ENCODE assay signal across 9 mouse cellular contexts in genomic region chr13:58090643-58091042, GRCm38 (mm10). TPM values are rescaled to one million over a fixed set of nuclear protein-coding genes. Genes with fewer than 3 reads are reported as not detected.
DNase-seq lines count a peak whose midpoint lies in the region; ATAC-seq lines count a peak whose summit lies in the region.
"Had no signal": no experiment of that assay in that cellular context is flagged by ENCODE, and none has a peak within 500 bp of the region (broad histone marks: within the 10 kb centered on the region; RNA-seq: fewer than 3 reads in every experiment).

No protein-coding gene starts in this region.

- H3K27ac ChIP-seq in embryonic facial prominence, embryonic 14.5 days (replicated peaks; ENCODE audit: low read depth, low read length): no peak overlapping the region
- H3K27ac ChIP-seq in neural tube, embryonic 12.5 days: no peak overlapping the region
- H3K27ac ChIP-seq in heart, embryonic 11.5 days (ENCODE audit: low read depth, low read length): no peak overlapping the region
- no peak overlapping the region for H3K27ac ChIP-seq in heart, embryonic 10.5 days
- H3K27ac ChIP-seq: lung, embryonic 15.5 days had no signal

- H3K9me3 ChIP-seq in embryonic facial prominence, embryonic 14.5 days (ENCODE audit: control insufficient read depth, low read length): no peaks in the 10 kb centered on the region
- H3K9me3 ChIP-seq in neural tube, embryonic 12.5 days: no peaks in the 10 kb centered on the region
- H3K9me3 ChIP-seq in heart, embryonic 11.5 days (replicated peaks; ENCODE audit: control insufficient read depth, low read length): no peaks in the 10 kb centered on the region
- H3K9me3 ChIP-seq in heart, embryonic 10.5 days: no peaks in the 10 kb centered on the region
- H3K9me3 ChIP-seq: lung, embryonic 15.5 days had no signal

- H3K9ac ChIP-seq in embryonic facial prominence, embryonic 14.5 days (ENCODE audit: low read depth, low read length): no peak overlapping the region
- H3K9ac ChIP-seq in neural tube, embryonic 12.5 days: no peak overlapping the region
- H3K9ac ChIP-seq in heart, embryonic 11.5 days (ENCODE audit: low read depth, low read length): no peak overlapping the region
- H3K9ac ChIP-seq: lung, embryonic 15.5 days had no signal

- ATAC-seq in embryonic facial prominence, embryonic 14.5 days (ENCODE audit: low read depth): no peak
- peak; percentile 81 for ATAC-seq in neural tube, embryonic 12.5 days (ENCODE audit: low FRiP score, low read depth)
- ATAC-seq in heart, embryonic 11.5 days (replicated peaks; ENCODE audit: insufficient number of reproducible peaks, low FRiP score, low TSS enrichment): no peak

- no peak overlapping the region for H3K4me2 ChIP-seq in embryonic facial prominence, embryonic 14.5 days (ENCODE audit: low read depth, low read length)
- H3K4me2 ChIP-seq in neural tube, embryonic 12.5 days (replicated peaks): peak overlapping the region; percentile 16; the same call in 1 of the 2 replicates
- no peak overlapping the region for H3K4me2 ChIP-seq in heart, embryonic 11.5 days
- H3K4me2 ChIP-seq: lung, embryonic 15.5 days had no signal

- H3K4me3 ChIP-seq in embryonic facial prominence, embryonic 14.5 days (ENCODE audit: low read depth, low read length): no peak overlapping the region
- no peak overlapping the region for H3K4me3 ChIP-seq in neural tube, embryonic 12.5 days
- H3K4me3 ChIP-seq in heart, embryonic 11.5 days (ENCODE audit: low read depth, low read length): no peak overlapping the region
- H3K4me3 ChIP-seq in heart, embryonic 10.5 days: no peak overlapping the region
- H3K4me3 ChIP-seq: lung, embryonic 15.5 days had no signal

- no peaks in the 10 kb centered on the region for H3K4me1 ChIP-seq in embryonic facial prominence, embryonic 14.5 days (ENCODE audit: control insufficient read depth, insufficient read depth, low read length)
- peaks cover 8% of the 10 kb centered on the region; the same call in 1 of the 2 replicates for H3K4me1 ChIP-seq in neural tube, embryonic 12.5 days
- no peaks in the 10 kb centered on the region for H3K4me1 ChIP-seq in heart, embryonic 11.5 days (ENCODE audit: control insufficient read depth, insufficient read depth, low read length)
- peaks cover 15% of the 10 kb centered on the region; the same call in 1 of the 2 replicates for H3K4me1 ChIP-seq in heart, embryonic 10.5 days
- H3K4me1 ChIP-seq: lung, embryonic 15.5 days had no signal

- no peaks in the 10 kb centered on the region for H3K27me3 ChIP-seq in embryonic facial prominence, embryonic 14.5 days (replicated peaks; ENCODE audit: control insufficient read depth, insufficient read depth, low read length)
- no peaks in the 10 kb centered on the region for H3K27me3 ChIP-seq in neural tube, embryonic 12.5 days (replicated peaks)
- no peaks in the 10 kb centered on the region for H3K27me3 ChIP-seq in heart, embryonic 11.5 days (ENCODE audit: control insufficient read depth, insufficient read depth, low read length)
- no peaks in the 10 kb centered on the region for H3K27me3 ChIP-seq in heart, embryonic 10.5 days (ENCODE audit: insufficient read depth, poor library complexity, severe bottlenecking)
- H3K27me3 ChIP-seq: lung, embryonic 15.5 days had no signal

- WGBS in embryonic facial prominence, embryonic 14.5 days: 49% methylated on average over 8 of the region's 8 CpGs
- WGBS in neural tube, embryonic 12.5 days: 33% methylated on average over 8 of the region's 8 CpGs
- WGBS in heart, embryonic 11.5 days (ENCODE audit: insufficient replicate concordance): 56% methylated on average over 8 of the region's 8 CpGs
- 49% methylated on average over 8 of the region's 8 CpGs for WGBS in heart, embryonic 10.5 days

- DNase-seq in adrenal gland, postnatal 14 days: peak; percentile 65
- peak; percentile 18 for DNase-seq in embryonic facial prominence, embryonic 14.5 days (ENCODE audit: low spot score)
- peak; percentile 65 to 86 for DNase-seq in layer of hippocampus, adult 18-20 months (ENCODE audit: low spot score in 2 of 2)
- DNase-seq in yolk sac, embryonic 10.5 days (ENCODE audit: low spot score): no peak
- no peak for DNase-seq in heart, embryonic 10.5 days (ENCODE audit: low spot score)
- DNase-seq: kidney, adult 2 months had no signal

- H3K36me3 ChIP-seq in embryonic facial prominence, embryonic 14.5 days (ENCODE audit: control insufficient read depth, insufficient read depth, low read length): no peaks in the 10 kb centered on the region; the same call in 1 of the 2 replicates
- H3K36me3 ChIP-seq in neural tube, embryonic 12.5 days: no peaks in the 10 kb centered on the region
- H3K36me3 ChIP-seq in heart, embryonic 11.5 days (ENCODE audit: control insufficient read depth, insufficient read depth, low read length): no peaks in the 10 kb centered on the region
- no peaks in the 10 kb centered on the region for H3K36me3 ChIP-seq in heart, embryonic 10.5 days
- H3K36me3 ChIP-seq: lung, embryonic 15.5 days had no signal

RNA-seq across cellular contexts. Expression of gene Klhl3, which starts 22.7 kb away (rescaled TPM):
- 2.4 and 3.1 TPM in 2 replicates for total RNA-seq in adrenal gland, postnatal 14 days (2021)
- 3.2 and 3.4 TPM in 2 replicates for polyA plus RNA-seq in embryonic facial prominence, embryonic 14.5 days (2014; fragmentation: Nextera tagmentation; extraction: Ambion mirVana)
- 10 to 100 TPM; 47.1 to 48.6 TPM for total RNA-seq in layer of hippocampus, adult 18-20 months (2021)
- polyA plus RNA-seq in neural tube, embryonic 12.5 days (2016; fragmentation: Nextera tagmentation; extraction: Ambion mirVana): 5.6 and 6.1 TPM in 2 replicates
- polyA plus RNA-seq in heart, embryonic 11.5 days (2014; fragmentation: Nextera tagmentation; extraction: Ambion mirVana): 3.6 and 4.3 TPM in 2 replicates
- polyA plus RNA-seq in heart, embryonic 10.5 days (2016; fragmentation: Nextera tagmentation; extraction: Ambion mirVana): 2.5 and 3.4 TPM in 2 replicates

RNA-seq across cellular contexts. Expression of gene Hnrnpa0, which starts 37.7 kb away (rescaled TPM):
- total RNA-seq in adrenal gland, postnatal 14 days (2021): 121 and 133 TPM in 2 replicates
- 41.5 and 45.1 TPM in 2 replicates for polyA plus RNA-seq in embryonic facial prominence, embryonic 14.5 days (2014; fragmentation: Nextera tagmentation; extraction: Ambion mirVana)
- 100 to 1,000 TPM; 125 to 127 TPM for total RNA-seq in layer of hippocampus, adult 18-20 months (2021)
- polyA plus RNA-seq in neural tube, embryonic 12.5 days (2016; fragmentation: Nextera tagmentation; extraction: Ambion mirVana): 44.4 and 54.5 TPM in 2 replicates
- 18.2 and 21.7 TPM in 2 replicates for polyA plus RNA-seq in heart, embryonic 11.5 days (2014; fragmentation: Nextera tagmentation; extraction: Ambion mirVana)
- polyA plus RNA-seq in heart, embryonic 10.5 days (2016; fragmentation: Nextera tagmentation; extraction: Ambion mirVana): 14.0 and 16.6 TPM in 2 replicates

Comparison
In these comparisons a context has a peak if more than half of its experiments do, and no peak if none do; other contexts are left out.
1. DNase-seq: peak in adrenal gland, postnatal 14 days (single experiment), embryonic facial prominence, embryonic 14.5 days (single experiment) and layer of hippocampus, adult 18-20 months (2 of 2); none in yolk sac, embryonic 10.5 days (single experiment) and heart, embryonic 10.5 days (single experiment).